Mouse (Mus musculus): Measurements from ENCODE around the gene Vps13a. TPM values are rescaled to one million over a fixed set of nuclear protein-coding genes. Genes with fewer than 3 reads are reported as not detected.

Gene Vps13a
- polyA plus RNA-seq (2014; fragmentation: Nextera tagmentation; extraction: Ambion mirVana): 10.0 and 10.1 TPM in 2 replicates

GRCm38 (mm10) chr19:16780790-16781384 lies at the start of gene Vps13a:
Gene Vps13a, minus strand, starts transcription at chr19:16780933.
- Histone ChIP-seq H3K9me3 (ENCODE audit: control insufficient read depth, low read length) (no peaks in the 10 kb centered on the region), H3K9ac (peak within 1 kb of the TSS; percentile 66), H3K4me2 (replicated peaks) (peak within 1 kb of the TSS; percentile 96), H3K27ac (0 out of 2 replicates have a peak within 1 kb of the TSS, but pooled peaks have one; percentile 20), H3K4me1 (replicated peaks; ENCODE audit: control insufficient read depth, insufficient read depth, low read length) (peaks cover 5% of the 10 kb centered on the region; the same call in 1 of the 2 replicates), H3K36me3 (replicated peaks; ENCODE audit: control insufficient read depth, insufficient read depth) (no peaks in the 10 kb centered on the region), H3K4me3 (replicated peaks; ENCODE audit: low read length) (peak within 1 kb of the TSS; percentile 78), H3K27me3 (ENCODE audit: control insufficient read depth, insufficient read depth, low read length) (peaks cover 14% of the 10 kb centered on the region)
- DNase-seq (ENCODE audit: low spot score) (peak; percentile 89), ATAC-seq (ENCODE audit: low FRiP score) (peak; percentile 98)
- under 1% methylated on average over 66 of the region's 67 CpGs for WGBS

- ATAC-seq (ENCODE audit: low FRiP score): no peak
- no peak overlapping the region for H3K4me2 ChIP-seq (replicated peaks)
- DNase-seq (ENCODE audit: low spot score): no peak
- H3K9me3 ChIP-seq (ENCODE audit: control insufficient read depth, low read length): no peaks in the 10 kb centered on the region
- no peak overlapping the region for H3K9ac ChIP-seq
- H3K4me1 ChIP-seq (replicated peaks; ENCODE audit: control insufficient read depth, insufficient read depth, low read length): no peaks in the 10 kb centered on the region
- H3K27me3 ChIP-seq (ENCODE audit: control insufficient read depth, insufficient read depth, low read length): no peaks in the 10 kb centered on the region
- no peaks in the 10 kb centered on the region for H3K36me3 ChIP-seq (replicated peaks; ENCODE audit: control insufficient read depth, insufficient read depth)
- H3K4me3 ChIP-seq (replicated peaks; ENCODE audit: low read length): no peak overlapping the region
- H3K27ac ChIP-seq: no peak overlapping the region
- 86% methylated on average over 5 of the region's 5 CpGs for WGBS
These were observed 46.9 kb upstream of the Vps13a start for GRCm38 (mm10) chr19:16827657-16828056.

- Histone ChIP-seq H3K9me3 (ENCODE audit: control insufficient read depth, low read length) (no peaks in the 10 kb centered on the region), H3K27me3 (ENCODE audit: control insufficient read depth, insufficient read depth, low read length) (no peaks in the 10 kb centered on the region), H3K4me2 (replicated peaks) (no peak overlapping the region), H3K36me3 (replicated peaks; ENCODE audit: control insufficient read depth, insufficient read depth) (no peaks in the 10 kb centered on the region), H3K4me3 (replicated peaks; ENCODE audit: low read length) (no peak overlapping the region), H3K9ac (no peak overlapping the region), H3K27ac (no peak overlapping the region), H3K4me1 (replicated peaks; ENCODE audit: control insufficient read depth, insufficient read depth, low read length) (no peaks in the 10 kb centered on the region)
- DNase-seq (ENCODE audit: low spot score) (no peak), ATAC-seq (ENCODE audit: low FRiP score) (no peak)
- 31% methylated on average over 5 of the region's 5 CpGs for WGBS
These were observed 44.5 kb upstream of the Vps13a start for GRCm38 (mm10) chr19:16825228-16825627.

GRCm38 (mm10) chr19:16814848-16815247 lies 34.1 kb upstream of the Vps13a start:
- H3K36me3 ChIP-seq (replicated peaks; ENCODE audit: control insufficient read depth, insufficient read depth): no peaks in the 10 kb centered on the region
- DNase-seq (ENCODE audit: low spot score) (no peak), ATAC-seq (ENCODE audit: low FRiP score) (no peak)
- no peak overlapping the region for H3K9ac ChIP-seq
- H3K4me1 ChIP-seq (replicated peaks; ENCODE audit: control insufficient read depth, insufficient read depth, low read length): no peaks in the 10 kb centered on the region
- no peak overlapping the region for H3K4me3 ChIP-seq (replicated peaks; ENCODE audit: low read length)
- no peaks in the 10 kb centered on the region for H3K9me3 ChIP-seq (ENCODE audit: control insufficient read depth, low read length)
- 0 out of 2 replicates have a peak, but pooled peaks cover 3% of the 10 kb centered on the region for H3K27me3 ChIP-seq (ENCODE audit: control insufficient read depth, insufficient read depth, low read length)
- no peak overlapping the region for H3K27ac ChIP-seq
- 75% methylated on average over 5 of the region's 5 CpGs for WGBS
- H3K4me2 ChIP-seq (replicated peaks): no peak overlapping the region

- Histone ChIP-seq H3K27me3 (ENCODE audit: control insufficient read depth, insufficient read depth, low read length) (0 out of 2 replicates have a peak, but pooled peaks cover 3% of the 10 kb centered on the region), H3K9ac (no peak overlapping the region), H3K4me2 (replicated peaks) (no peak overlapping the region), H3K9me3 (ENCODE audit: control insufficient read depth, low read length) (no peaks in the 10 kb centered on the region), H3K4me3 (replicated peaks; ENCODE audit: low read length) (no peak overlapping the region), H3K27ac (no peak overlapping the region), H3K36me3 (replicated peaks; ENCODE audit: control insufficient read depth, insufficient read depth) (no peaks in the 10 kb centered on the region), H3K4me1 (replicated peaks; ENCODE audit: control insufficient read depth, insufficient read depth, low read length) (no peaks in the 10 kb centered on the region)
- ATAC-seq (ENCODE audit: low FRiP score): no peak
- no peak for DNase-seq (ENCODE audit: low spot score)
- WGBS: 82% methylated on average over 7 of the region's 7 CpGs
These were observed 32.6 kb upstream of the Vps13a start for GRCm38 (mm10) chr19:16813306-16813705.

- no peak overlapping the region for H3K27ac ChIP-seq
These were observed 31.4 kb upstream of the Vps13a start for GRCm38 (mm10) chr19:16812072-16812608.

GRCm38 (mm10) chr19:16805102-16805501 lies 24.4 kb upstream of the Vps13a start:
- H3K4me3 ChIP-seq (replicated peaks; ENCODE audit: low read length): no peak overlapping the region
- no peak for ATAC-seq (ENCODE audit: low FRiP score)
- no peaks in the 10 kb centered on the region for H3K4me1 ChIP-seq (replicated peaks; ENCODE audit: control insufficient read depth, insufficient read depth, low read length)
- DNase-seq (ENCODE audit: low spot score): no peak
- H3K27me3 ChIP-seq (ENCODE audit: control insufficient read depth, insufficient read depth, low read length): no peaks in the 10 kb centered on the region
- no peaks in the 10 kb centered on the region for H3K9me3 ChIP-seq (ENCODE audit: control insufficient read depth, low read length)
- H3K36me3 ChIP-seq (replicated peaks; ENCODE audit: control insufficient read depth, insufficient read depth): no peaks in the 10 kb centered on the region
- H3K9ac ChIP-seq: no peak overlapping the region
- WGBS: 53% methylated on average over 3 of the region's 3 CpGs
- H3K27ac ChIP-seq: no peak overlapping the region
- no peak overlapping the region for H3K4me2 ChIP-seq (replicated peaks)

More at GRCm38 (mm10) chr19:16812072-16812608, 31.4 kb upstream of the Vps13a start:
- Histone ChIP-seq H3K9ac (no peak overlapping the region), H3K27me3 (ENCODE audit: control insufficient read depth, insufficient read depth, low read length) (0 out of 2 replicates have a peak, but pooled peaks cover 3% of the 10 kb centered on the region), H3K36me3 (replicated peaks; ENCODE audit: control insufficient read depth, insufficient read depth) (no peaks in the 10 kb centered on the region), H3K4me2 (replicated peaks) (no peak overlapping the region), H3K4me3 (replicated peaks; ENCODE audit: low read length) (no peak overlapping the region), H3K9me3 (ENCODE audit: control insufficient read depth, low read length) (no peaks in the 10 kb centered on the region), H3K4me1 (replicated peaks; ENCODE audit: control insufficient read depth, insufficient read depth, low read length) (no peaks in the 10 kb centered on the region)
- WGBS: 94% methylated on average over 8 of the region's 8 CpGs
- ATAC-seq (ENCODE audit: low FRiP score) (no peak), DNase-seq (ENCODE audit: low spot score) (no peak)

- H3K4me2 ChIP-seq (replicated peaks): no peak overlapping the region
- no peaks in the 10 kb centered on the region for H3K9me3 ChIP-seq (ENCODE audit: control insufficient read depth, low read length)
- no peak overlapping the region for H3K27ac ChIP-seq
- DNase-seq (ENCODE audit: low spot score) (no peak), ATAC-seq (ENCODE audit: low FRiP score) (no peak)
- H3K27me3 ChIP-seq (ENCODE audit: control insufficient read depth, insufficient read depth, low read length): no peaks in the 10 kb centered on the region
- no peaks in the 10 kb centered on the region for H3K4me1 ChIP-seq (replicated peaks; ENCODE audit: control insufficient read depth, insufficient read depth, low read length)
- no peaks in the 10 kb centered on the region for H3K36me3 ChIP-seq (replicated peaks; ENCODE audit: control insufficient read depth, insufficient read depth)
- no CpG with 5 or more reads among the region's 11 CpGs for WGBS
- H3K4me3 ChIP-seq (replicated peaks; ENCODE audit: low read length): no peak overlapping the region
- H3K9ac ChIP-seq: no peak overlapping the region
These were observed 23.8 kb upstream of the Vps13a start for GRCm38 (mm10) chr19:16804578-16804977.

GRCm38 (mm10) chr19:16802707-16803106 lies 22.0 kb upstream of the Vps13a start:
- DNase-seq (ENCODE audit: low spot score) (peak; percentile 81), ATAC-seq (ENCODE audit: low FRiP score) (no peak)
- 3% methylated on average over 3 of the region's 3 CpGs for WGBS
- Histone ChIP-seq H3K27ac (no peak overlapping the region), H3K36me3 (replicated peaks; ENCODE audit: control insufficient read depth, insufficient read depth) (no peaks in the 10 kb centered on the region), H3K4me3 (replicated peaks; ENCODE audit: low read length) (no peak overlapping the region), H3K9ac (no peak overlapping the region), H3K27me3 (ENCODE audit: control insufficient read depth, insufficient read depth, low read length) (no peaks in the 10 kb centered on the region), H3K9me3 (ENCODE audit: control insufficient read depth, low read length) (no peaks in the 10 kb centered on the region), H3K4me2 (replicated peaks) (no peak overlapping the region), H3K4me1 (replicated peaks; ENCODE audit: control insufficient read depth, insufficient read depth, low read length) (no peaks in the 10 kb centered on the region)

All from hindbrain, embryonic 14.5 days (tissue).